Mouse (Mus musculus): ENCODE measurements around the gene Cyp8b1. TPM values are rescaled to one million over a fixed set of nuclear protein-coding genes. Genes with fewer than 3 reads are reported as not detected.

Gene Cyp8b1
- total and polyA plus RNA-seq, 3 experiments = not detected

- DNase-seq (ENCODE audit: low read depth, low spot score) = peak; percentile 70
- H3K27ac ChIP-seq (ENCODE audit: control insufficient read depth, low read depth, low read length) = peak overlapping the region; percentile 32; the same call in 1 of the 2 replicates
- TF ChIP-seq RAD21 (IDR thresholded peaks at IDR 0.05; ENCODE audit: low read depth, low read length) (no peak), USF2 (IDR thresholded peaks at IDR 0.05; ENCODE audit: borderline replicate concordance in 1 of 2, insufficient read depth in 1 of 2, low read depth in 1 of 2, low read length in 2 of 2) (peak in 1 of 2 experiments; percentile 35; a peak in 1 of 4 replicates), USF1 (IDR thresholded peaks at IDR 0.05; ENCODE audit: low read depth, low read length) (peak; percentile 81), POLR2A (IDR thresholded peaks at IDR 0.05; ENCODE audit: control insufficient read depth in 1 of 2, insufficient read depth in 1 of 2, low read depth in 1 of 2, low read length in 2 of 2, poor library complexity in 1 of 2) (0 out of 4 replicates have a peak, but pooled peaks of 1 of the 2 experiments have one; percentile 37)
- peak overlapping the region; percentile 20 to 40; a peak in 3 of 4 replicates for H3K4me3 ChIP-seq (ENCODE audit: control insufficient read depth in 1 of 2, insufficient read depth in 1 of 2, low read depth in 2 of 2, low read length in 2 of 2)
- H3K27me3 ChIP-seq (ENCODE audit: control insufficient read depth in 1 of 2, insufficient read depth in 2 of 2, low read length in 2 of 2) = no peaks in the 10 kb centered on the region
- H3K36me3 ChIP-seq (ENCODE audit: control insufficient read depth in 1 of 2, insufficient read depth in 2 of 2, low read length in 2 of 2) = peaks cover 0 to 2% of the 10 kb centered on the region in 2 experiments; a peak in 1 of 4 replicates
- H3K9me3 ChIP-seq (replicated peaks; ENCODE audit: insufficient read depth, low read length) = no peaks in the 10 kb centered on the region
- H3K9ac ChIP-seq (ENCODE audit: control insufficient read depth, low read depth, low read length, poor library complexity, severe bottlenecking) = no peak overlapping the region
- 0 out of 4 replicates have a peak, but pooled peaks cover 0 to 4% of the 10 kb centered on the region in 2 experiments for H3K4me1 ChIP-seq (ENCODE audit: control insufficient read depth in 1 of 2, insufficient read depth in 2 of 2, low read length in 2 of 2)
- H3K79me2 ChIP-seq (ENCODE audit: control insufficient read depth, insufficient read depth, low read length, poor library complexity) = no peaks in the 10 kb centered on the region
Observed at GRCm38 (mm10) chr9:121919027-121919501, 3.0 kb upstream of the Cyp8b1 start.

GRCm38 (mm10) chr9:121915056-121915455 lies 1.0 kb downstream of the Cyp8b1 start:
- Histone ChIP-seq H3K27ac (ENCODE audit: control insufficient read depth, low read depth, low read length) (no peak overlapping the region), H3K4me1 (ENCODE audit: control insufficient read depth in 1 of 2, insufficient read depth in 2 of 2, low read length in 2 of 2) (0 out of 4 replicates have a peak, but pooled peaks cover 0 to 4% of the 10 kb centered on the region in 2 experiments), H3K27me3 (ENCODE audit: control insufficient read depth in 1 of 2, insufficient read depth in 2 of 2, low read length in 2 of 2) (no peaks in the 10 kb centered on the region; a peak in 1 of 4 replicates), H3K9me3 (replicated peaks; ENCODE audit: insufficient read depth, low read length) (no peaks in the 10 kb centered on the region), H3K9ac (ENCODE audit: control insufficient read depth, low read depth, low read length, poor library complexity, severe bottlenecking) (no peak overlapping the region), H3K79me2 (ENCODE audit: control insufficient read depth, insufficient read depth, low read length, poor library complexity) (no peaks in the 10 kb centered on the region), H3K4me3 (ENCODE audit: control insufficient read depth in 1 of 2, insufficient read depth in 1 of 2, low read depth in 2 of 2, low read length in 2 of 2) (no peak overlapping the region), H3K36me3 (ENCODE audit: control insufficient read depth in 1 of 2, insufficient read depth in 2 of 2, low read length in 2 of 2) (peaks cover 0 to 2% of the 10 kb centered on the region in 2 experiments; a peak in 1 of 4 replicates)
- TF ChIP-seq TBP (IDR thresholded peaks at IDR 0.05; ENCODE audit: low read depth, low read length) = no peak
- no peak for TF ChIP-seq TCF12 (IDR thresholded peaks at IDR 0.05; ENCODE audit: low read depth, low read length)
- no peak for TF ChIP-seq MAFK (IDR thresholded peaks at IDR 0.05; ENCODE audit: borderline replicate concordance, low read depth, low read length)
- TF ChIP-seq TAL1 (IDR thresholded peaks at IDR 0.05; ENCODE audit: low read length) = no peak
- no peak for TF ChIP-seq GABPA (IDR thresholded peaks at IDR 0.05; ENCODE audit: low read depth, low read length)
- no peak for TF ChIP-seq USF2 (IDR thresholded peaks at IDR 0.05; ENCODE audit: borderline replicate concordance in 1 of 2, insufficient read depth in 1 of 2, low read depth in 1 of 2, low read length in 2 of 2)
- TF ChIP-seq RCOR1 (IDR thresholded peaks at IDR 0.05; ENCODE audit: low read depth, low read length) = no peak
- no peak for TF ChIP-seq UBTF (IDR thresholded peaks at IDR 0.05; ENCODE audit: borderline replicate concordance, insufficient read depth, low read depth, low read length)
- no peak for TF ChIP-seq KAT2A (conservative IDR thresholded peaks at IDR 0.05; ENCODE audit: low read depth, low read length)
- TF ChIP-seq JUND (IDR thresholded peaks at IDR 0.05; ENCODE audit: low read depth, low read length) = no peak
- no peak for TF ChIP-seq CTCF (IDR thresholded peaks at IDR 0.05 in 2 of 3, conservative IDR thresholded peaks at IDR 0.05 in 1 of 3; ENCODE audit: control insufficient read depth in 1 of 3, insufficient read depth in 1 of 3, low read depth in 2 of 3, low read length in 3 of 3, poor library complexity in 1 of 3, severe bottlenecking in 1 of 3)
- TF ChIP-seq E2F4 (IDR thresholded peaks at IDR 0.05; ENCODE audit: borderline replicate concordance, low read depth, low read length) = no peak
- no peak for DNase-seq (ENCODE audit: low read depth, low spot score)
